Mouse (Mus musculus): ENCODE data around the gene Nrcam.
A peak's percentile ranks its signal among the peaks of the same experiment; 100 is the strongest.

Gene Nrcam

DNA sequence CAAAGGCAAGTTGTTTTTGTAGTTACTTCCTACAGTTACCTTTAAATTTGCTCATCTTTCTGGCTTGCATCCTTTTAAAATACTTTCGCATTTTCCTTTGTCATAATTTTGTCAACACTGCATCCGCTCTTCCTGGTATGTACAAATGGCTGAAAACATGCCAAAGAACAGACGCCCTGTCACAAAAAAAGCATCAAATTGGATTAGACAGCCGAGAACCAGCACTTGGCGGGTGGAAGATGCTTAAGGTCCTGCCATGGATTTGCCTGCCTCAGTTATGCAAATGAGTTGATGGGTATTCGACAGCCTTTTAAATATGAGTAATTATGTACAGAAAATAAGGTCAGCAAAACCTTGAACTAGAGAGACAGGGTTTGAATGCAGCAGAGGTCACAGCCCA is 101.7 kb downstream of the Nrcam start:
- Histone ChIP-seq H3K9me3 (ENCODE audit: low read length) (peaks cover 3% of the 10 kb centered on the region; the same call in 1 of the 2 replicates), H3K36me3 (ENCODE audit: insufficient read depth, low read length) (no peaks in the 10 kb centered on the region), H3K27me3 (ENCODE audit: insufficient read depth, low read length) (no peaks in the 10 kb centered on the region), H3K4me1 (replicated peaks; ENCODE audit: low read depth, low read length) (peaks cover 3% of the 10 kb centered on the region; the same call in 1 of the 2 replicates), H3K4me3 (replicated peaks; ENCODE audit: low read length) (no peak overlapping the region)
- TF ChIP-seq NANOG (IDR thresholded peaks at IDR 0.05; ENCODE audit: borderline replicate concordance, low read length) (no peak), CTCF (conservative IDR thresholded peaks at IDR 0.05; ENCODE audit: low read length) (no peak), POU5F1 (IDR thresholded peaks at IDR 0.05; ENCODE audit: borderline replicate concordance, low read length) (no peak)

DNA sequence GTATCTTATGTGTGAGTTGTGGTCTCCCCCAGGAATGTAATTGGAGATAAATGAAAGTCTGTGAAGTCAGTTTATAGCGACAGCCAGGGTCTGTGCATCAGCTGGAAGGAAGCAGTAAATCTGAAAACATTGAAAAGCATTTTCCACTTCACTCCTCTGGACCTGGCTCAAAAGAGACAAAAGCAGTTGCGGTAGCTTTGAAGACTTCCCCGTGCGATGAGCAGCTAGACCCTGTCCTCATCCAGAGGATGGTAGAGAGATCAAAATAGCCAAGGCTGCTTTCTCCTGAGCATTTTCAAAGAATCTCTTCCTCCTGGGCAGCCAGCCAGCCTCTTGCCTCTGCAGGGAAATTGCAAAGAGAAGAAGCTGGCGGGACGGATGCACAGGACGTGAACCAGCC is 102.3 kb downstream of the Nrcam start:
- TF ChIP-seq NANOG (IDR thresholded peaks at IDR 0.05; ENCODE audit: borderline replicate concordance, low read length) (no peak), POU5F1 (IDR thresholded peaks at IDR 0.05; ENCODE audit: borderline replicate concordance, low read length) (no peak), CTCF (conservative IDR thresholded peaks at IDR 0.05; ENCODE audit: low read length) (no peak)
- Histone ChIP-seq H3K9me3 (ENCODE audit: low read length) (peaks cover 3% of the 10 kb centered on the region; the same call in 1 of the 2 replicates), H3K4me3 (replicated peaks; ENCODE audit: low read length) (no peak overlapping the region), H3K4me1 (replicated peaks; ENCODE audit: low read depth, low read length) (peaks cover 3% of the 10 kb centered on the region; the same call in 1 of the 2 replicates), H3K27me3 (ENCODE audit: insufficient read depth, low read length) (no peaks in the 10 kb centered on the region), H3K36me3 (ENCODE audit: insufficient read depth, low read length) (no peaks in the 10 kb centered on the region)

DNA sequence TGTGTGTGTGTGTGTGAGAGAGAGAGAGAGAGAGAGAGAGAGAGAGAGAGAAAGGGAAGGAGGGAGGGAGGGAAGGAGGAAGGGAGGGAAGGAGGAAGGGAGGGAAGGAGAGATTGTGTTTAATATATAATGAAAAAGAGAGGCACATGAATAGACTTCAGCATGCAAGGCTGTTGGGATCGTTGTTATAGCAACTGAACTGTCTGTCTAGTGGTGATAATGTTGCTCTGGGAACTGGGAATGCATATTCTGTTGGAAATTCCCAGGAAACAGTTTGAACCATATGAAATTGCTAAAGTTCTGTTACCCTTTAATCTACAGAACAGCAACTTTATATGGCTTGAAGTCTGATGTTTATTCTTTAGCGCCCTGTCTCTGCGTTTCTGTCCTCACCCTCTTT is 104.0 kb downstream of the Nrcam start:
- peaks cover 3% of the 10 kb centered on the region; the same call in 1 of the 2 replicates for H3K4me1 ChIP-seq (replicated peaks; ENCODE audit: low read depth, low read length)
- no peaks in the 10 kb centered on the region for H3K27me3 ChIP-seq (ENCODE audit: insufficient read depth, low read length)
- H3K9me3 ChIP-seq (ENCODE audit: low read length) = peaks cover 3% of the 10 kb centered on the region; the same call in 1 of the 2 replicates
- no peak overlapping the region for H3K4me3 ChIP-seq (replicated peaks; ENCODE audit: low read length)
- TF ChIP-seq NANOG (IDR thresholded peaks at IDR 0.05; ENCODE audit: borderline replicate concordance, low read length) = no peak
- TF ChIP-seq POU5F1 (IDR thresholded peaks at IDR 0.05; ENCODE audit: borderline replicate concordance, low read length) = no peak
- no peak for TF ChIP-seq CTCF (conservative IDR thresholded peaks at IDR 0.05; ENCODE audit: low read length)
- H3K36me3 ChIP-seq (ENCODE audit: insufficient read depth, low read length) = no peaks in the 10 kb centered on the region

- Histone ChIP-seq H3K4me3 (replicated peaks; ENCODE audit: low read length) (no peak overlapping the region), H3K27me3 (ENCODE audit: insufficient read depth, low read length) (no peaks in the 10 kb centered on the region), H3K4me1 (replicated peaks; ENCODE audit: low read depth, low read length) (peaks cover 9% of the 10 kb centered on the region), H3K9me3 (ENCODE audit: low read length) (peaks cover 3% of the 10 kb centered on the region; the same call in 1 of the 2 replicates), H3K36me3 (ENCODE audit: insufficient read depth, low read length) (no peaks in the 10 kb centered on the region)
- TF ChIP-seq POU5F1 (IDR thresholded peaks at IDR 0.05; ENCODE audit: borderline replicate concordance, low read length) = no peak
- TF ChIP-seq CTCF (conservative IDR thresholded peaks at IDR 0.05; ENCODE audit: low read length) = no peak
- no peak for TF ChIP-seq NANOG (IDR thresholded peaks at IDR 0.05; ENCODE audit: borderline replicate concordance, low read length)
Observed at GRCm38 (mm10) chr12:44437046-44437827, 108.6 kb downstream of the Nrcam start.

- no peaks in the 10 kb centered on the region for H3K27me3 ChIP-seq (ENCODE audit: insufficient read depth, low read length)
- no peak overlapping the region for H3K4me3 ChIP-seq (replicated peaks; ENCODE audit: low read length)
- TF ChIP-seq CTCF (conservative IDR thresholded peaks at IDR 0.05; ENCODE audit: low read length) (no peak), POU5F1 (IDR thresholded peaks at IDR 0.05; ENCODE audit: borderline replicate concordance, low read length) (no peak), NANOG (IDR thresholded peaks at IDR 0.05; ENCODE audit: borderline replicate concordance, low read length) (peak; percentile 23; the same call in 1 of the 2 replicates)
- peaks cover 9% of the 10 kb centered on the region for H3K4me1 ChIP-seq (replicated peaks; ENCODE audit: low read depth, low read length)
- no peaks in the 10 kb centered on the region for H3K36me3 ChIP-seq (ENCODE audit: insufficient read depth, low read length)
- H3K9me3 ChIP-seq (ENCODE audit: low read length) = no peaks in the 10 kb centered on the region
Observed at GRCm38 (mm10) chr12:44438884-44439283, 110.2 kb downstream of the Nrcam start.

- H3K9me3 ChIP-seq (ENCODE audit: low read length) = no peaks in the 10 kb centered on the region
- no peaks in the 10 kb centered on the region for H3K36me3 ChIP-seq (ENCODE audit: insufficient read depth, low read length)
- no peak overlapping the region for H3K4me3 ChIP-seq (replicated peaks; ENCODE audit: low read length)
- H3K4me1 ChIP-seq (replicated peaks; ENCODE audit: low read depth, low read length) = peaks cover 9% of the 10 kb centered on the region
- no peaks in the 10 kb centered on the region for H3K27me3 ChIP-seq (ENCODE audit: insufficient read depth, low read length)
- no peak for TF ChIP-seq POU5F1 (IDR thresholded peaks at IDR 0.05; ENCODE audit: borderline replicate concordance, low read length)
- TF ChIP-seq CTCF (conservative IDR thresholded peaks at IDR 0.05; ENCODE audit: low read length) = no peak
- no peak for TF ChIP-seq NANOG (IDR thresholded peaks at IDR 0.05; ENCODE audit: borderline replicate concordance, low read length)
Observed at GRCm38 (mm10) chr12:44440230-44440629, 111.5 kb downstream of the Nrcam start.

- TF ChIP-seq CTCF (conservative IDR thresholded peaks at IDR 0.05; ENCODE audit: low read length) (no peak), NANOG (IDR thresholded peaks at IDR 0.05; ENCODE audit: borderline replicate concordance, low read length) (no peak), POU5F1 (IDR thresholded peaks at IDR 0.05; ENCODE audit: borderline replicate concordance, low read length) (no peak)
- H3K9me3 ChIP-seq (ENCODE audit: low read length) = peaks cover 10% of the 10 kb centered on the region
- H3K36me3 ChIP-seq (ENCODE audit: insufficient read depth, low read length) = no peaks in the 10 kb centered on the region
- no peaks in the 10 kb centered on the region for H3K27me3 ChIP-seq (ENCODE audit: insufficient read depth, low read length)
- H3K4me3 ChIP-seq (replicated peaks; ENCODE audit: low read length) = no peak overlapping the region
- H3K4me1 ChIP-seq (replicated peaks; ENCODE audit: low read depth, low read length) = no peaks in the 10 kb centered on the region
Observed at GRCm38 (mm10) chr12:44450930-44451329, 122.2 kb downstream of the Nrcam start.

GRCm38 (mm10) chr12:44451742-44452141 is 123.1 kb downstream of the Nrcam start:
- no peaks in the 10 kb centered on the region for H3K4me1 ChIP-seq (replicated peaks; ENCODE audit: low read depth, low read length)
- H3K27me3 ChIP-seq (ENCODE audit: insufficient read depth, low read length) = no peaks in the 10 kb centered on the region
- H3K36me3 ChIP-seq (ENCODE audit: insufficient read depth, low read length) = no peaks in the 10 kb centered on the region
- H3K9me3 ChIP-seq (ENCODE audit: low read length) = peaks cover 10% of the 10 kb centered on the region
- TF ChIP-seq CTCF (conservative IDR thresholded peaks at IDR 0.05; ENCODE audit: low read length) (peak; percentile 26; the same call in 1 of the 2 replicates), POU5F1 (IDR thresholded peaks at IDR 0.05; ENCODE audit: borderline replicate concordance, low read length) (no peak)
- no peak overlapping the region for H3K4me3 ChIP-seq (replicated peaks; ENCODE audit: low read length)
